Mouse (Mus musculus): Measurements from ENCODE around the gene Hsdl1.

Gene Hsdl1

GRCm38 (mm10) chr8:119528762-119529161 lies 46.2 kb downstream of the Hsdl1 start:
- DNase-seq (ENCODE audit: low spot score in 2 of 2), result no peak

- no peak for DNase-seq (ENCODE audit: low spot score in 2 of 2)
Observed at GRCm38 (mm10) chr8:119520102-119520501, 54.9 kb downstream of the Hsdl1 start.

- DNase-seq (ENCODE audit: low spot score in 2 of 2), result no peak
Observed at GRCm38 (mm10) chr8:119516674-119517073, 58.3 kb downstream of the Hsdl1 start.

- no peak for DNase-seq (ENCODE audit: low spot score in 2 of 2)
Observed at GRCm38 (mm10) chr8:119515767-119516166, 59.2 kb downstream of the Hsdl1 start.

- DNase-seq (ENCODE audit: low spot score in 2 of 2), result no peak
Observed at GRCm38 (mm10) chr8:119514940-119515339, 60.0 kb downstream of the Hsdl1 start.

GRCm38 (mm10) chr8:119513405-119513804 lies 61.6 kb downstream of the Hsdl1 start:
- no peak for DNase-seq (ENCODE audit: low spot score in 2 of 2)

Data from thymus, postnatal 10 days (tissue).